Mouse (Mus musculus): Measurements from ENCODE around the gene Plcb1. TPM values are rescaled to one million over a fixed set of nuclear protein-coding genes. Genes with fewer than 3 reads are reported as not detected.

The Plcb1 gene
- polyA plus RNA-seq, 1 experiment from 2014 or later: 6.7 TPM

DNA sequence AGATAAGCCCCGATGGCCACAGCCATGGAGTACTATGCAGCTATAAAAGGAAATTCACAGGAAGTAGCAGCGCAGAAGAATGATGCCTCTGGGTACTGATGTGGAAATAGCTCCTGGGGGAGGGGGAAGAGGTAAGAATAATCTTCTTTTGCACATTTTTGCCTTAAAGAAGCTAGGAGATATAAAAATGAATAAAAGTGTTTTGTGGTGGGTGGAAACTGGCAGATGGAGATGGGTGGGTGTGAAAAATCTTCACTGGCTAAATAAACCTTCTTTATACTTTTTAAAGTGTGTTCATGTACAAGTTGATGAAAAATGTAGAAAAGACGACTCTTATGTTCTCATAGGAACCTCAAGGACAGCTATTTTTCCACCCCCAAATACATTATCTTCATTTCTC lies 60.7 kb downstream of the Plcb1 start:
- Histone ChIP-seq H3K4me3 (no peak overlapping the region), H3K4me1 (replicated peaks) (no peaks in the 10 kb centered on the region), H3K27me3 (ENCODE audit: insufficient read depth, poor library complexity, severe bottlenecking) (no peaks in the 10 kb centered on the region), H3K36me3 (no peaks in the 10 kb centered on the region), H3K9me3 (no peaks in the 10 kb centered on the region), H3K27ac (no peak overlapping the region)
- DNase-seq (ENCODE audit: low spot score): no peak
- 89% methylated on average over 3 of the region's 3 CpGs for WGBS

DNA sequence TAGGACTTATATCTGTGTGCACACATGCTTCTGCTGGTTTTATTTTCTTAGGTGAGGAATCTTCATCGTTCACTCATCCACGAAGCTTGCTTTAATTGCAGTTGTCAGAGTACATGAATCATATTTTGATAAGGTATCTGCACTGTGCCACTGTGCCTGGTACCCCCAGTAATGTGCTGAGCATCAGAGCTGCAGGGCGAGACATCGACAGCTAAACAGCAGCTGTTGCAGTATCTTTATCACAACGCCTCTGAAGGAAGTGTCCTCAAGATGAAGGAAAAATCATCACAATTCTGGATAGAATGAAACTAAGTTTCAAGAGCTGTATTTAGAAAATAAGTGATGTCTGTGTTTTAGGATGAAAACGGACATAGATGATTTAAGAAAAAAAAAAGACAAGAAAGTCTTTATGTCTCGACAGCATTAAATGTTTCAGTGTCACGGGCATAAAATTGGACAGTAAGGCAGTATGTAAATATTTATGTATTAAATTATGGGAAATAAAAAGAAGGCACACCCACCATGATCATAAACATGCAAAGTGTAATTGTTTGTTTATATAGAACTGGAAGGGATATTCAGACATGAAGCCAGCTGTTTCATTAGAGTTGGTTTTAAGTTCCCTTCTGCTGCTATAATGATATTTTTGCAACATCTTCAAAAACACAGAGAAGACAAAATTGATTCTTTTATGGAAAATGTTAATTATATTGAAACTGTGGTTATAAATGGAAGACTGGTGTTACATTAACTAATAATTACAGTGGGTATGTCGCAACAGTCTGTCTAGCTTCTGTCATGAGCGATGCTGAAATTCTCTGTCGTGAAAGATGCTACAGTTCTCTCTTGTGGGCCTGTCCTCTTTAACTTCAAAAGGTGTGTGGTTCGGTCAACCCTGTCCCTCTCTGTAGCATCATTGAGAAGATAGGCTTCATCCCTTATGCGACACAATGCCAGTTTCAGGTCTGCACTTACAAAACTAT lies 65.6 kb downstream of the Plcb1 start:
- no peak overlapping the region for H3K4me3 ChIP-seq
- no peaks in the 10 kb centered on the region for H3K9me3 ChIP-seq
- WGBS: 89% methylated on average over 13 of the region's 13 CpGs
- no peaks in the 10 kb centered on the region for H3K36me3 ChIP-seq
- H3K27ac ChIP-seq: no peak overlapping the region
- H3K4me1 ChIP-seq (replicated peaks): peaks cover 6% of the 10 kb centered on the region
- no peak for DNase-seq (ENCODE audit: low spot score)
- no peaks in the 10 kb centered on the region for H3K27me3 ChIP-seq (ENCODE audit: insufficient read depth, poor library complexity, severe bottlenecking)

DNA sequence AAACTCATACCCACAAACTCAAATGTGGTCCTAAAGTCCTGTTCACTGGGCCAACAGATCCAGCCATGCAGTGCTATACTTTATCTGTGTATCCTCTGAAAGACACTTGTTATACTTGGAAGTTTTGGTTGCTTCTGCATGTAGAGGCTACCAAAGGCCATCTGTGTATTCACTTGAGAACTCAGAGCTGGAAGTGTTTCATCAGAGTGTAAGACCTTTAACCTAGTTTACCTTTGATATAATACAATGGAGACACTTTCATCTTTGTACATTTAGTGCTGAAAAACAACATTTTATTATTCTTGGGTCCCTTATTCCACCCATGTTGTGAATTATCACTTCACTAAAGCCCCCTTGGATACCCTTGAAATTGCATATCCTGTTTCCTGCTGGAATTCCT lies 70.4 kb downstream of the Plcb1 start:
- no peaks in the 10 kb centered on the region for H3K9me3 ChIP-seq
- no peak overlapping the region for H3K4me3 ChIP-seq
- H3K27me3 ChIP-seq (ENCODE audit: insufficient read depth, poor library complexity, severe bottlenecking): no peaks in the 10 kb centered on the region
- no peak for DNase-seq (ENCODE audit: low spot score)
- peaks cover 12% of the 10 kb centered on the region for H3K4me1 ChIP-seq (replicated peaks)
- no peaks in the 10 kb centered on the region for H3K36me3 ChIP-seq
- H3K27ac ChIP-seq: no peak overlapping the region

DNA sequence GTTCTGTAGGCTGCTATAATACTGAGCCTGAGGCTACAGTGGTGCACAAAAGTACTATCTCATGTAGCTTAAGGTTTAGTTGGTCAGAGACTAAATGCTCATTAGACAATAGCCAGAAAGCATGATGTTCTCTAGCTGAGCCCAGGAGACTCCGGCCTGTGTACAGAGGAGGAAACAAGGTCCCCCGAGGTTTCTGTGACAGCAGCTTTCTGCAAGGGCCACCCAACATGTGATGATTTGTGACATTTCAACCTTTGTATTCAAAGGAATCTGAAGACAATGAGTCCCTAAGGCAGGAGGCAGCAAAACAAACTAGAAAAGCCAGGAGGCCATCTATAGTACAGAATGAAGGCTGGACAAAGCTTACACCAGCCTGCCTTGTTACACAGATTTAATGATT lies 70.8 kb downstream of the Plcb1 start:
- peak; percentile 9 for DNase-seq (ENCODE audit: low spot score)
- no peak overlapping the region for H3K4me3 ChIP-seq
- H3K9me3 ChIP-seq: no peaks in the 10 kb centered on the region
- 27% methylated on average over 2 of the region's 2 CpGs for WGBS
- no peak overlapping the region for H3K27ac ChIP-seq
- no peaks in the 10 kb centered on the region for H3K36me3 ChIP-seq
- H3K27me3 ChIP-seq (ENCODE audit: insufficient read depth, poor library complexity, severe bottlenecking): no peaks in the 10 kb centered on the region
- H3K4me1 ChIP-seq (replicated peaks): peaks cover 12% of the 10 kb centered on the region

DNA sequence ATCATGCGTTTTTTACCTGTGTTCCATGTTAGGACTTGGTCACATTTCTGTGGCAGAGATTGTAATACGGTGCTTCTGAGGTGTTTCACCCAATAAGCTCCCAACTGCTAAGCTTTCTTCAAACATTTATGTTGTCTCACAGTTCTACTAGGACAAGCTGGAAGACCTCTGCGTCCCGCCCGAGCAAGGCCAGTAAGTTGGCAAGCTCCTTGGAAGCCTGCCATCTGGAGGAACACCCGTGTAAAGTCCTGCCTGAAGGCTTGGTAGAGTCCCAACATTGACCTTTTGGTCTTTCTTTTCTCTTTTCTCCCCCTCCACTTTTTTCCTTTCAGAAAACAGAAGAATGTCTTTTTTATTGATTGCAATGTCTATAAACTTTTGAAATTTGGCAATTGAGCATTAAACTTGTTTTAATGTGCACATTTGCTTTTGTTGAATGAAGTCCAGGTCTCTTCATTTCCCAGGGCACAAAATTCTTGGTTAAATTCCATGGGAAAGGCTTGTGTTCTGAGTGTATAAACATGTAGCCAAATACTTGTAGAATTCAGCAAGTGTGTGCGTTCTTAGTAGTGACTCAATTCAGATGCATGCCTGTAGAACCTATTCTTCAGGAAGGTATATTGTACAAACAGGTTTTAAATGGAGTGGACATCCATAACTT lies 79.2 kb downstream of the Plcb1 start:
- no peak for DNase-seq (ENCODE audit: low spot score)
- 89% methylated on average over 7 of the region's 7 CpGs for WGBS
- Histone ChIP-seq H3K27ac (no peak overlapping the region), H3K36me3 (no peaks in the 10 kb centered on the region), H3K9me3 (no peaks in the 10 kb centered on the region), H3K27me3 (ENCODE audit: insufficient read depth, poor library complexity, severe bottlenecking) (no peaks in the 10 kb centered on the region), H3K4me3 (no peak overlapping the region), H3K4me1 (replicated peaks) (no peaks in the 10 kb centered on the region)

DNA sequence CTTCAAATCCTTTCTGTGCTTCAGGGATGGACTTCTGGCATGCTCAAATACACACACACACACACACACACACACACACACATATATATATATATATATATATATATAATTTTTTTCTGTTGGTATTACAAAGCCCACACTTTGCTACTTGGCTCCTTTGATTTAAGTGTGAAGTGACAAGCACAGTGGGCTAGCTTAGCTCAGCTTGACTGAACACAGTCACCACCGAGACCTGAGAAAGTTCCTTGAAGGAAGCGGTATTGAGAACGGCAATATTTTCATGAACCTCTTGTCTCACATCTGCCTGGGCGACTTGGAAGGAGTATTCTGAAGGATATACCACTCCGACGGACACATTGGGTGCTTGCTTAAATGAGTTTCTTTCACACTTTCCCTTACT lies 81.5 kb downstream of the Plcb1 start:
- H3K9me3 ChIP-seq: no peaks in the 10 kb centered on the region
- no peaks in the 10 kb centered on the region for H3K36me3 ChIP-seq
- H3K4me3 ChIP-seq: no peak overlapping the region
- H3K27me3 ChIP-seq (ENCODE audit: insufficient read depth, poor library complexity, severe bottlenecking): no peaks in the 10 kb centered on the region
- no peak for DNase-seq (ENCODE audit: low spot score)
- H3K4me1 ChIP-seq (replicated peaks): peaks cover 3% of the 10 kb centered on the region
- H3K27ac ChIP-seq: 0 out of 2 replicates have a peak overlapping the region, but pooled peaks have one; percentile 12
- WGBS: 85% methylated on average over 6 of the region's 6 CpGs

DNA sequence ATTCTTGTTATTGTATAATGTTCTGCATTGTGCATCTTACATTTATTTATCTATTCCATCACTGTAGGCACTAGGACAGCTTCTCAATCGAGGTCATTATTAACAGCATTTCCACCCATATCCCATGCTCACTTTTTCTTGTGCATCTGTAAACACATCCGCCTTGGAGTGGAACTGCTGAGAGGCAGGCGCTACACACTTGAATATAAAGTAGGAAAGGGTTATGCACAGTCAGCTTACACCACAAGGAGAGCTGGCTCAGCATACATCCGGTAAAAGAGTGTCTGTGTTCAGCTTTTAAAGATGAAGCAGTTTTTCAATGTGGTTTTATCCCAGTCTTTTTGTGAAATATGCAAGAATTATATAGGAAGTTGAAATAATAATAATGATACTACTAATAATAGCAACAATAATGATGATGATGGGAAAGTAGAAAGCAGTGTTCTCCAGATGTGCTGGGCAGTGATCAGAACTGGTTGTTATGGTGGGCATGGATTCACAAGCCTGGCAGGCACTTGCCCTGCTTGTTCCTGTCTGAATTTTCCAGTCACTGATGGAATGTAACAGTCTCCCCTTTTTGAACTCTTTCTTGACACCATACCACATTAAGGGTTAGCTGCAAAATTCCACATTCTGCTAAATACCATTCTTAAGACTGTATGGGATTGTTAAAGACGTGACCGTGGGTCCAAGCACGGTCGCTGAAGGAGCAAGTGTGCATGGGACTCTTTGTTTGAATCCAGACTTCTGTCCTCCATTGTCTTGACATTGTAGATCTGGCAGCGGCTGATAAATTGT lies 86.0 kb downstream of the Plcb1 start:
- DNase-seq (ENCODE audit: low spot score): no peak
- Histone ChIP-seq H3K36me3 (no peaks in the 10 kb centered on the region), H3K9me3 (no peaks in the 10 kb centered on the region), H3K4me3 (no peak overlapping the region), H3K27ac (peak overlapping the region; percentile 63), H3K4me1 (replicated peaks) (peaks cover 5% of the 10 kb centered on the region), H3K27me3 (ENCODE audit: insufficient read depth, poor library complexity, severe bottlenecking) (no peaks in the 10 kb centered on the region)
- WGBS: 68% methylated on average over 9 of the region's 9 CpGs

DNA sequence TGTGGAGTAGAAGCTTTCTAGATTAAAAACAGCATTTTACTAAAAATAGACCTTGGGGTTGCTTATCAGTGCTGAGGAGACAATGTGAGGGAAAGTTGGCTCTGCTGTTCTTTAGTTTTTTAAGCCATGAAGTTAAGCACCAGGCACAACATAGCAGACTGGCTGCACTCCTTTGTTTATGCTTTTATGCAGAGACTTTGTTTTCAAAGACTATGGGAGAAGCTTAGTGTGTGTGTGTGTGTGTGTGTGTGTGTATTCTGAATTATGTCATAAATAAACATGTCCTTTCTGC lies 86.6 kb downstream of the Plcb1 start:
- Histone ChIP-seq H3K27me3 (ENCODE audit: insufficient read depth, poor library complexity, severe bottlenecking) (no peaks in the 10 kb centered on the region), H3K9me3 (no peaks in the 10 kb centered on the region), H3K4me3 (no peak overlapping the region), H3K36me3 (no peaks in the 10 kb centered on the region), H3K27ac (peak overlapping the region; percentile 63), H3K4me1 (replicated peaks) (peaks cover 5% of the 10 kb centered on the region)
- no peak for DNase-seq (ENCODE audit: low spot score)

DNA sequence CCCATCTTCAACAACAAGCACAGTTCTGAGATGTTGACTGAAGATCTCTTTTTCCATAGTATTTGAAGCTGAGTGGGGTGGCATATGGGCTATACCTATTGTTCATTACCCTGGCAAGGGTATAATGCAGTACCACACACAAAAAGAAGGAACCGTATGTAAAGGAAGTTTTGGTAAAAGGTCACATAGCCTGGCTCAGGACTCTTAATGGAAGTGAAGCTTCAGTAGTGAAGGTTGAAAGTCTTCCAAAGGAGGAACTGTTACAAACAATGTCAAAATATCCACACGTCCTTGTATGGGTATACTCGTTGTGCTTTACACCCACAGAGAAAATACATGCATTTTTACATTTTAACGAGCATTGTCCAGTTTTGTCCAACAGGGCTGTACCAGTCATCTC lies 91.3 kb downstream of the Plcb1 start:
- H3K4me1 ChIP-seq (replicated peaks): peaks cover 4% of the 10 kb centered on the region
- H3K27me3 ChIP-seq (ENCODE audit: insufficient read depth, poor library complexity, severe bottlenecking): no peaks in the 10 kb centered on the region
- no peaks in the 10 kb centered on the region for H3K36me3 ChIP-seq
- H3K4me3 ChIP-seq: no peak overlapping the region
- no peaks in the 10 kb centered on the region for H3K9me3 ChIP-seq
- WGBS: 88% methylated on average over 4 of the region's 4 CpGs
- no peak for DNase-seq (ENCODE audit: low spot score)
- H3K27ac ChIP-seq: no peak overlapping the region

DNA sequence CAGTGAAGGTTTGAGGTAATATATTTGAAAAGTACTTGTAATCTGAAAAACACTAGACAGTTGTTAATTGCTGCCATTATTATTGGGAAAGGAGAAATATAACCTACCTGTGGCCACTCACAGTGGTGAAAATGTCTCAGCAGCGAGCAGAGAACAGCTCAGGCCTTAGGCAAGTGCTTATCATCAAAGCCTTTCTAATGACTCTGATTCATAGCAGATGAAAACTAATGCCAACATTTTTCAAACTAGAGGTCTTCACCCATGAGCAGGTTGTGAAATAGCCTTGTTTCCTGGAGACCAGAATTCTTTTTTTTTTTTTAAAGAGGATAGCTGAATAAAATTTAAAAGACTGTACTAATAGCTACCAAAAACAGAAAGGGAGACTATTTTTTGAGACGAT lies 105.3 kb downstream of the Plcb1 start:
- DNase-seq (ENCODE audit: low spot score): no peak
- no peaks in the 10 kb centered on the region for H3K9me3 ChIP-seq
- no peak overlapping the region for H3K4me3 ChIP-seq
- no peaks in the 10 kb centered on the region for H3K36me3 ChIP-seq
- WGBS: 85% methylated on average over 2 of the region's 2 CpGs
- no peaks in the 10 kb centered on the region for H3K4me1 ChIP-seq (replicated peaks)
- H3K27me3 ChIP-seq (ENCODE audit: insufficient read depth, poor library complexity, severe bottlenecking): no peaks in the 10 kb centered on the region
- H3K27ac ChIP-seq: no peak overlapping the region

DNA sequence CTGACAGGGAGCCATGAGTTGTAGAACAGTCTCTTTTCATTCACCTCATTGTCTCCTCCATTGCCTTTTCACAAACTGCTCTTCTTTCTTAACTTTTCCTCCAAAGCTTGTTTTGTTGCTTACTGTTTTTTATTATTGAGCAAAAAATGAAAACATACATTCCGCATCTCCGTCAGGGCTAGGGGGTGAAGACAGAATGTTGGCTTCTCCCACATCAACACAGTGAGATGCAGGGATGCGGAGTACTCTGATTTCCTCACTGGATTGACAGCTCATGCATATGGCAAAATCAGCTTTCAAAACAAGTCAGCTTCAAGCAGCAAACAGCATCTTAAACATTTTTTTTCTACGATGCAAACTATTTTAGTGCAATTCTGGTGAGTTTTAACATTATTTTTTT lies 108.9 kb downstream of the Plcb1 start:
- no peaks in the 10 kb centered on the region for H3K27me3 ChIP-seq (ENCODE audit: insufficient read depth, poor library complexity, severe bottlenecking)
- 90% methylated on average over 4 of the region's 4 CpGs for WGBS
- H3K9me3 ChIP-seq: no peaks in the 10 kb centered on the region
- H3K4me3 ChIP-seq: no peak overlapping the region
- DNase-seq (ENCODE audit: low spot score): no peak
- no peaks in the 10 kb centered on the region for H3K36me3 ChIP-seq
- H3K27ac ChIP-seq: no peak overlapping the region
- H3K4me1 ChIP-seq (replicated peaks): no peaks in the 10 kb centered on the region

DNA sequence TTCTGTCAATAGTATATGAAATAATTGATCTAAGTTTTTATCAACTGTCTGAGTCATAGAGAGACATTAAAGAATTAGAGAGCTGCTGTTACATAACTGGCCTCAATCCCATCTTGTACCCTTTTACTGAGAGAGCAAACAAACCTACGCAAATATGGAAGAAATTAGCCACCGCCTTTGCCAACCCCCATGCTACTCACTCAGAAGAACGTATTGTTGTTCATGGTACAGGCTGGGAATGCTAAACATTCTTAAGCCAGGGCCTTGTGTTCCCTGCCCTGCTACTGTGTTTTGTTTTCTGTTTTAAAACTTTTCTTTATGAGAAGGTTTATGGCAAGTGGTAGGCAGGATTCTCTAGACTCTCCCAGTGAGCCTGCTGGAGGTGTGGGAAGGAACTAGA lies 110.3 kb downstream of the Plcb1 start:
- 77% methylated on average over 3 of the region's 3 CpGs for WGBS
- Histone ChIP-seq H3K4me3 (no peak overlapping the region), H3K4me1 (replicated peaks) (no peaks in the 10 kb centered on the region), H3K36me3 (no peaks in the 10 kb centered on the region), H3K27ac (no peak overlapping the region), H3K9me3 (no peaks in the 10 kb centered on the region), H3K27me3 (ENCODE audit: insufficient read depth, poor library complexity, severe bottlenecking) (no peaks in the 10 kb centered on the region)
- DNase-seq (ENCODE audit: low spot score): no peak

DNA sequence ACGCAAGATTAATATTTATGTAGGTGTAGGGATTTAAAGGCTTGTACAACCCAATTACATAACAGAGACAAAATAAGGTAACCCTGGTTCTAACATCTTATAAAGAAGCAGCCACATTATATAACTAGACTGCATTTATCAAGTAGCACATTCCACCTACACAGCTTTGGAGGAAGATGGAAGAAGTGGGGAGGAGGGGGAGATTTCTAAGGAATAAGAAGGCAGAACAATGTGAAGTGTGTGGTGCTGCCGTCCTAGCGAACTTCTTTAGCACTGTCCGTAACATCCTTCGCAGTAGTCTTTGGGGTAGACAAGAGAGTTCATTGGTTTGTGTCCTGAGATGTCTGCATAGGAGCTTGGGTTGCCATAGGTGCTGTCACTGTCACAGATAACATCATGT lies 111.2 kb downstream of the Plcb1 start:
- no peak for DNase-seq (ENCODE audit: low spot score)
- Histone ChIP-seq H3K4me3 (no peak overlapping the region), H3K27me3 (ENCODE audit: insufficient read depth, poor library complexity, severe bottlenecking) (no peaks in the 10 kb centered on the region), H3K27ac (no peak overlapping the region), H3K4me1 (replicated peaks) (no peaks in the 10 kb centered on the region), H3K9me3 (no peaks in the 10 kb centered on the region), H3K36me3 (no peaks in the 10 kb centered on the region)
- WGBS: 94% methylated on average over 5 of the region's 5 CpGs
